Mouse (Mus musculus) liver, embryonic 14.5 days (tissue): ENCODE results near the gene Ank2. TPM values are rescaled to one million over a fixed set of nuclear protein-coding genes. Genes with fewer than 3 reads are reported as not detected.

Experiments
- ATAC-seq: fragments of 200-750 bp; cut with Nextera tagmentation; 2 replicates; pipeline ENCODE4 v1.8.0; 2017; ENCODE audit warnings: moderate number of reproducible peaks, mild to moderate bottlenecking, moderate library complexity; ENCODE audit not compliant: insufficient read depth
- DNase-seq, 3 experiments: peaks; one replicate each; pipeline ENCODE4 v3.0.0-alpha.2; 2012 to 2013; ENCODE audit warnings: low read depth in 3 of 3, low spot score in 3 of 3
- H3K27ac ChIP-seq: fragments of 300-500 bp; sonication (generic); 2 replicates; pipeline ENCODE4 v1.5.1; 2014; ENCODE audit warnings: moderate library complexity, mild to moderate bottlenecking, control low read depth, inconsistent platforms
- H3K27me3 ChIP-seq: fragments of 300-500 bp; sonication (generic); 2 replicates; pipeline ENCODE4 v1.6.1; 2014; ENCODE audit warnings: mild to moderate bottlenecking, low read length, moderate library complexity; ENCODE audit not compliant: control insufficient read depth, insufficient read depth
- H3K36me3 ChIP-seq: fragments of 300-500 bp; sonication (generic); replicated peaks from 2 replicates; pipeline ENCODE4 v1.6.1; 2014; ENCODE audit warnings: low read depth; ENCODE audit not compliant: control insufficient read depth, insufficient read depth
- H3K4me1 ChIP-seq, 2 experiments: fragments of 200-500 bp in 1 of 2; fragments of 300-500 bp in 1 of 2; sonication (generic) in 1 of 2; replicated peaks; 2 replicates each; pipeline ENCODE4 v1.6.1; 2012 to 2014; ENCODE audit warnings: antibody characterized with exemption in 1 of 2, inconsistent platforms in 1 of 2, low read length in 1 of 2; ENCODE audit not compliant: control insufficient read depth in 2 of 2, insufficient read depth in 2 of 2
- H3K4me2 ChIP-seq: fragments of 300-500 bp; sonication (generic); 2 replicates; pipeline ENCODE4 v1.6.1; 2014; ENCODE audit warnings: low read depth, mild to moderate bottlenecking, control low read depth, moderate library complexity
- H3K4me3 ChIP-seq, 2 experiments: fragments of 200-500 bp in 1 of 2; fragments of 300-500 bp in 1 of 2; sonication (generic) in 1 of 2; 2 replicates each; pipeline ENCODE4 v1.5.1; 2012 to 2014; ENCODE audit warnings: low read depth in 2 of 2, low read length in 2 of 2, mild to moderate bottlenecking in 2 of 2, control low read depth in 1 of 2, inconsistent platforms in 1 of 2, moderate library complexity in 1 of 2; ENCODE audit not compliant: insufficient read depth in 1 of 2
- H3K9ac ChIP-seq: fragments of 300-500 bp; sonication (generic); replicated peaks from 2 replicates; pipeline ENCODE4 v1.6.1; 2014; ENCODE audit warnings: mild to moderate bottlenecking, control low read depth, moderate library complexity
- H3K9me3 ChIP-seq: fragments of 300-500 bp; sonication (generic); 2 replicates; pipeline ENCODE4 v1.6.1; 2016; ENCODE audit warnings: low read length, mixed read lengths; ENCODE audit not compliant: control insufficient read depth
- CTCF ChIP-seq: IDR thresholded peaks from 2 replicates; pipeline ENCODE4 v1.5.1; 2016; ENCODE audit warnings: antibody characterized with exemption, low read depth, control low read depth
- EP300 ChIP-seq: IDR thresholded peaks from 2 replicates; pipeline ENCODE4 v1.6.1; 2016; ENCODE audit warnings: antibody characterized with exemption, low read depth
- WGBS: fragments of 180-500 bp; shearing (Covaris S2); extraction: QIAGEN DNeasy Blood & Tissue Kit; methylation state at CpG from one replicate; pipeline ENCODE4 v1.1.7; 2014; ENCODE audit not compliant: insufficient replicate concordance; 5-methylcytosine and 5-hydroxymethylcytosine counted together
- polyA plus RNA-seq, 2 experiments: library from polyadenylated mRNA; depleted of rRNA in 1 of 2; stranded (reverse) in 1 of 2; unstranded in 1 of 2; fragments of >200 nt; fragmentation: Nextera tagmentation in 1 of 2; extraction: Ambion mirVana in 1 of 2; gene quantifications; 2 replicates each; pipeline versions ENCODE4 v1.2.1 to v1.2.3; 2012 to 2014

Ank2 gene
- polyA plus RNA-seq, 2 experiments: 4.8 to 5.2 TPM

DNA sequence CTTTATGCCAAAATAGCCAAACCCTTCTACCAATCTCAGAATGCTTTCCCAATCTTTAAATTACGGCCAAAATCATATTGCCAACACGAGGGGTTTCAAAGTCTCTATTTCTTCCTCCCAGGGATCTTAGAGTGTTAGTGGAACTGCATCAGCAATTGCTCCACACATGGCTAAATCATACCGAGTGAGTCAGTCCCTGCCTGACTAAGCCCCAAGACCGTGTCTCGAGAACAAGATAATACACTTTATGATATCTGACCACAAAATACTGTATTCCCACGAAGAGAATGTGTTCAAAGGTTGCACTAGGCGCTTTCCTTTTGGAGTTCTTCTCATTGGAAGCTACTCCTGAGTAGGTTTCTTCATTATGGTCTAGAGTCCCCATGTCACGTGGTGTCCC, 178.8 kb downstream of the Ank2 start:
- 46% methylated on average over 8 of the region's 8 CpGs for WGBS

DNA sequence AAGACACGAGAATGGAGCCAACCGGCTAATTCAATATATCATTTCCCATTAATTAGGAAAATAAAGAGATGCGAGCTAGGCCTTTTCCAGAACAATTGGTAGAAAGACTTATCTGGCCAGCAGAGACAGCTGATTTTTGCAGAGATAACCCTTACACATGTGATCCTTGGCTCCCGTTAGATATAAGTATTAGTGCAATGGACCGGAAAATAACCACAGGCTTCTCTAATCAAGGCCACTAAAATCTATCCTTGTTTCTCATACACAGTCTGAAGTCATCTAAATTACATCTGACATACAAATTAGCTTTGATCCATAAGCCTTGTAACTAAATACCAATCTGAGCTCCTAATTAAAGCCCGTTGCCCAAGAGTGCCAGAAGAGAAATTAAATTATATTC, 181.5 kb downstream of the Ank2 start:
- H3K27ac ChIP-seq: no peak overlapping the region
- DNase-seq (no peak), ATAC-seq (no peak)
- no peaks in the 10 kb centered on the region for H3K9me3 ChIP-seq
- H3K4me3 ChIP-seq: no peak overlapping the region
- H3K4me2 ChIP-seq: no peak overlapping the region
- no peak for TF ChIP-seq EP300
- TF ChIP-seq CTCF: no peak
- no peaks in the 10 kb centered on the region for H3K36me3 ChIP-seq
- H3K9ac ChIP-seq: no peak overlapping the region
- no peaks in the 10 kb centered on the region for H3K27me3 ChIP-seq
- H3K4me1 ChIP-seq: no peaks in the 10 kb centered on the region
- WGBS: 71% methylated on average over 6 of the region's 6 CpGs

More for the DNA sequence above, 178.8 kb downstream of the Ank2 start:
- H3K4me2 ChIP-seq: no peak overlapping the region
- H3K36me3 ChIP-seq: no peaks in the 10 kb centered on the region
- no peak overlapping the region for H3K9ac ChIP-seq
- ATAC-seq (no peak), DNase-seq (no peak)
- H3K27ac ChIP-seq: no peak overlapping the region
- TF ChIP-seq CTCF (no peak), EP300 (no peak)
- no peaks in the 10 kb centered on the region for H3K4me1 ChIP-seq
- no peak overlapping the region for H3K4me3 ChIP-seq
- no peaks in the 10 kb centered on the region for H3K27me3 ChIP-seq
- H3K9me3 ChIP-seq: no peaks in the 10 kb centered on the region

DNA sequence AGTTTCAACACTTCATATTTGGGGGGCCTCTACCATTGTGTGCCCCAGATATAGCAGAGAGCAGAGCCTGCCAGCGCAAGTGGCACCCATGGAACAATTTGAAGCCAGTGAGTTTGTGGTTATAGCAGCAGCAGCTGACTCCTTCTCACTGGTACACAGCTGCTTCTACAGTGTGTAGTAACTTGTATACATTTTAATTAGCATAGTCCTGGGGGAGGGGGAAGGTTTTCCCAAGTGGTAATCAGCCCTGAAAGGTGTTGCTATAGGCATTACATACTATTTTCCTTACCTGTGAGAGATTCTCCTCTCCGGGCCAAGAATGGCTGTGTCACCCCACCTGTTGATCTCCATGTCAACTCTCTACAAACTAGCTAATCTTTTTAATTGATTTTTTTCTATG, 182.4 kb downstream of the Ank2 start:
- H3K36me3 ChIP-seq: no peaks in the 10 kb centered on the region
- H3K9ac ChIP-seq: no peak overlapping the region
- no peak overlapping the region for H3K27ac ChIP-seq
- WGBS: 69% methylated on average over 2 of the region's 2 CpGs
- H3K9me3 ChIP-seq: no peaks in the 10 kb centered on the region
- H3K4me1 ChIP-seq: no peaks in the 10 kb centered on the region
- no peak for ATAC-seq
- H3K4me2 ChIP-seq: no peak overlapping the region
- DNase-seq: no peak
- no peaks in the 10 kb centered on the region for H3K27me3 ChIP-seq
- no peak overlapping the region for H3K4me3 ChIP-seq
- no peak for TF ChIP-seq CTCF
- TF ChIP-seq EP300: no peak

DNA sequence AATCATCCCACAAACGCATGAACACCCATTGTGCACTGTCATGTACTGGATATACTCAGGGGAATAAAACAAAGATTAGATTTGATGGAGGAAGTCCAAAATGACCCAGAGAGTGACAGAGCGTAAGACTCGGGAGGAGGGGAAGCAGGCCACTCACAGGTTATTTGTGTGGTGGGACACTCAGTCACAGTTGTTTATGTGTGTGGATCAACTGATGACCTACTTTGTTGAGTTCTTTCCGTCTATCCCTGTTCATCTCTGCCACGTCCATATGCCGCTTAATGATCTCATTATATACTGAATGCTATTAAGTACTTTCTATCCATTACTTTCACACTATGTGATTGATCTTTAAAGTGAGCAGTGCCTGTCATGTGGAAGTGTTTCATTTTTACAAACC, 187.6 kb downstream of the Ank2 start:
- Histone ChIP-seq H3K9me3 (no peaks in the 10 kb centered on the region), H3K36me3 (no peaks in the 10 kb centered on the region), H3K4me2 (no peak overlapping the region), H3K27ac (no peak overlapping the region), H3K4me3 (no peak overlapping the region), H3K9ac (no peak overlapping the region), H3K27me3 (no peaks in the 10 kb centered on the region), H3K4me1 (no peaks in the 10 kb centered on the region)
- DNase-seq: no peak
- WGBS: 64% methylated on average over 6 of the region's 6 CpGs
- no peak for ATAC-seq
- TF ChIP-seq EP300: no peak
- TF ChIP-seq CTCF: no peak

DNA sequence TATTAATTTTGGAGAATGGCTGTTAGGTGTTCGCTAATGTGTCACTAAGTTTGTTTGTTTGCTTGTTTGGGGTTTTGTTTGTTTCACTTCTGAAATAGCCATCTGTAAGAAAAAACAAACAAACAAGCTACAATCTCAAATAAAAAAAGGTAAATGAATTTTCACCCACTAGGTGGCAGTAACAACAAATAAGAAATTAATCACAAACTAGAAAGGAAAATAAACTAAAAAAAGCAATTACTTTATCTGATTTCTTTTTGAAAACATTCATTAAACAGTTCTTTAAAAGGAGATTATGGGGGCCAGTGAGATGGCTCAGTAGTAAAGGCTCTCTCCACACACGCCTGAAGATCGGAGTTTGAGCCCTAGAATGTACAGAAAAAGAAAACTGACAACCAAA, 189.1 kb downstream of the Ank2 start:
- Histone ChIP-seq H3K4me1 (no peaks in the 10 kb centered on the region), H3K4me2 (no peak overlapping the region), H3K27ac (no peak overlapping the region), H3K4me3 (no peak overlapping the region), H3K9ac (no peak overlapping the region), H3K27me3 (no peaks in the 10 kb centered on the region), H3K36me3 (no peaks in the 10 kb centered on the region), H3K9me3 (no peaks in the 10 kb centered on the region)
- no peak for DNase-seq
- whole genome bisulfite sequencing: 69% methylated on average over 3 of the region's 3 CpGs
- no peak for TF ChIP-seq EP300
- no peak for TF ChIP-seq CTCF
- ATAC-seq: no peak
